Mouse (Mus musculus) liver, embryonic 18 days (tissue): ENCODE results near the gene Dupd1. TPM values are rescaled to one million over a fixed set of nuclear protein-coding genes. Genes with fewer than 3 reads are reported as not detected.

Experiments used
- polyA plus RNA-seq: library from polyadenylated mRNA; depleted of rRNA; stranded (reverse); fragments of >200 nt; gene quantifications from 2 replicates; pipeline ENCODE4 v1.2.3, GENCODE M21; 2012; rRNA removed

Gene Dupd1
- 0.02 TPM in 1 of 2 replicates, not detected in the other for polyA plus RNA-seq

DNA sequence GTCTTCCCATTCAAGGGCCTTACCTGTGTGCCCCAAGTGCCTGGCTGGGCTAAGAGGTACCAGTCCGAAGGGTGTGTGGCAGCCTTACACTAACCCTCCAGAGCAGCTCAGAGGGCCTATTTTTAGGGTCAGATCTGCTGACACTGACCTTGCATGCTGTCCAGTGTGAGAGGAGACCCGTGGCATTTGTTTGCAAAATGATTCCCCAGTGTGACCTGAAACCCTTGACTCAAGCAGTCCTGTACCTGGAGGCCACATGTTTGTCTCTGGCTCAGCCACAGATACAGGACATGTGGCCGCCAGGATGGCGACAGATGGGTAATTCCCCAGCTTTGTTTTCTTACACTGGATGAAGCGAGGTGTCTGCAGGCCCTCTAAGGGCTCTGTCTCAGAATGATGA, at the start of gene Dupd1:
Gene Dupd1, minus strand, starts transcription at position 91 of the 400 bp plus-strand sequence.

DNA sequence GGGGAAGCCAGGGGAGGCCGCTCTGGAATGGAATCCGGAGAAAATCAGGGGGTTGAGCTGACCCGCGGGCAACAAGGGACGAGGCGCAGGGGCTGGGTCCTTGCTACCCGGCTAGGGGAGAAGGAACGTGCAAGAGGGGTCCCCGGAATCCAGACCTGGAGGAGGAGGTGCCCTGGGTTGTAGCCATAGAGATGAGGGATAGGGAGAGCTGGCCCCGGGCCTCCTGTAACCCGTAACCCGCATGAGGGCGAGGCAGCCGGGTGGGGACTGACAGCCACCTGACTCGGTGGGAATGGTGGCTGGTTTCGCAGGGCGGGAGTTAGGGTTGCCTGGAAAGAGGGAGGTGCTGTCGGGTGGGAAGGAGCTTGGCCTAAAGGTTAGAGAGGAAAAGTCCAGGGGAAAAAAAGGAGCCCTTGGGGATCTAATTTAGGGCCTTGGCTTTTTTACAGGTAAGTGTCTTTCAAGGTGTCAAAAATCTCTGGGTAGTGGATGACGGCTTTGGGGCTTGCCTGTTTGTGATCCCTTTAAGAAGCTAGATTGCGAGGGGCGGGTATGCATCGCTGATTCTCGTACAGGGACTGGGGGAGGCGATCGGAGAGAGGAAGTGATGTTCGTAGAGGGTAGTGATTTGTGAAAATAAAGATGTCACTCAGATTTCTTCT, 36.6 kb upstream of the Dupd1 start, which contains the start of gene Dusp13:
Gene Dusp13, minus strand, starts transcription at position 301 of the 662 bp plus-strand sequence.

DNA sequence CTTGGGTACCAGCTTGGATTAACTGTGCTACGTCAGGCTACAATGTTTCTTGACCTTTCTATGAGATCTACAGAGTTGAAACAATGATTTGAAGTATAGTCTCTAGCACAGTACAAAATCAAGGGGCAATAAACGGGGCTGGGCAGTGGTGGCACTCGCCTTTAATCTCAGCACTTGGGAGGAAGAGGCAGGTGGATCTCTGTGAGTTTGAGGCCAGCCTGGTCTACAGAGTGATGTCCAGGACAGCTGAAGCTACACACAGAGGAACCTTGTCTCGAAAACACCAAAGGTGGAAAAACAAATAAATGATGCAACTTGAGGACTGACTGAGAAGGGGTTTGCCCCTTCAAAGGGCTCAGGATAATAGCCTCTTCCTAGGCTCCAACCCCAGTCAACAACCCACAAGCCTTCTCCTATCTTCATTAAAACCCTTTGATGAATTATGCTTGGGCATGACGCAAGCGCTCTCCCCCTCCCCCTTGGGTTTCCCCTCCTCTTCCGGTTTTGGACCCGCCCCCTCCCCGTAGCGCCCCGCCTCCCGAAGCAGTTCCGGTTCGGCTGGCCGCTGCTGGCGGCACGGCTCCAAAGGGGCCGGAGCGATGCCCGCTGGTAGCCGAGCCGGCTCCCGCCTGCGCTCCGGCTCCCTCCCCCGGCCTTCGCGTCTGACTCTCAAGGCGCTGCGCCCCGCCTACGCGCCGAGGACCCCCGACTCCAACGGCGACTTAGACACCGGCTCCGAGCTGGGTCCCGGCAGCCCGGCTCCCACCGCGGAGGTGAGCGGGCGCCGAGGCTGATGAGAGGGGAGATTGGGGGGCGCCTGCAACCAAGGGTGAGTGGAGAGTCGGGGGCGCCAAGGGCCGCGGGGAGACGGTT, 35.9 kb upstream of the Dupd1 start, which contains the start of gene Samd8:
Gene Samd8, plus strand, starts transcription at position 524 of the 873 bp plus-strand sequence.

Other genes starting within 250 kb of the Dupd1 start
- gene Kat6b, start 233.1 kb downstream of the Dupd1 start, polyA plus RNA-seq, result 1.5 and 1.7 TPM in 2 replicates
- gene Samd8, start 36.0 kb upstream of the Dupd1 start, polyA plus RNA-seq, result 3.5 and 3.8 TPM in 2 replicates
- gene Dusp13, start 36.6 kb upstream of the Dupd1 start, polyA plus RNA-seq, result 0.09 and 0.10 TPM in 2 replicates
- 73.0 and 79.1 TPM in 2 replicates for gene Vdac2, start 110.7 kb upstream of the Dupd1 start, polyA plus RNA-seq
- gene Comtd1, start 134.4 kb upstream of the Dupd1 start, polyA plus RNA-seq, result 7.1 and 9.1 TPM in 2 replicates